Mouse (Mus musculus) thymus, postnatal 36 days (tissue): ENCODE results near the gene Kctd2.
A peak's percentile ranks its signal among the peaks of the same experiment; 100 is the strongest.
"Not testable (repeated sequence)": the region's sequence is repeated elsewhere in the genome, so short reads cannot be mapped to it uniquely, and the experiment has no call there.

Experiments
- DNase-seq, 2 experiments: peaks; one replicate each; pipeline ENCODE4 v3.0.0; 2022; ENCODE audit warnings: mixed read lengths in 2 of 2

The Kctd2 gene

DNA sequence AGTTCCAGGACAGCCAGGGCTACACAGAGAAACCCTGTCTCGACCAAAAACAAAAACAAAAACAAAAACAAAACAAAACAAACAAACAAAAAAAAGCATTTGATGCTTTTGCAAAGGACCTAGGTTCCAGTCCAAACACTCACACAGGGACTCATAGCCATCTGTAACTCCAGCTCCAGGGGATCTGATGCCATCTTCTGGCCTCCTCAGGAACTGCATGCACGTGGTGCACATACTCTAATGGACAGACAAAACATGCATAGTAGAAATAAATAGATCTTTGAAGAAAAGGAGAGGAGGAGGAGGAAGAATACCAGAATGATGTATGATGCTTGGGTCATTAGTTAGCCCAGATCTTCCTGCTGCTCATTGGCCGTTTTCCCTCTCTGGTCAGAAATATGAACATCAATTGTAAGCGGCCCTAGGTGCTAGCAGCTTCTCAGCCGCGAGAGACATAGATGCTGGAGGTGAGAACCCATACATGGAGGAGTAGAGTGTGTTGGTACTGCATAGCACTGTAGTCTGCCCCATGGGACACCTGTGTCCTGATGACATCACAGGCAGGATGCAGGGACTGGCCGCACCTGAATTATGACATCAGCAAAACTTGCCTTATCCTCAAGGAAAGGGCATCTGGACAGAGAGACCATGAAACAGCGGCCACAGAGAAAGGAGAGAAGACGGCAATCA is 20.1 kb downstream of the Kctd2 start, which contains the start of gene Trim80:
Trim80 (plus strand) TSS at position 640 of the 690 bp plus-strand sequence.
- no peak for DNase-seq

- DNase-seq: peak in 1 of 2 experiments; percentile 68
Measured at GRCm38 (mm10) chr11:115441417-115441816, 21.5 kb downstream of the Kctd2 start.

DNA sequence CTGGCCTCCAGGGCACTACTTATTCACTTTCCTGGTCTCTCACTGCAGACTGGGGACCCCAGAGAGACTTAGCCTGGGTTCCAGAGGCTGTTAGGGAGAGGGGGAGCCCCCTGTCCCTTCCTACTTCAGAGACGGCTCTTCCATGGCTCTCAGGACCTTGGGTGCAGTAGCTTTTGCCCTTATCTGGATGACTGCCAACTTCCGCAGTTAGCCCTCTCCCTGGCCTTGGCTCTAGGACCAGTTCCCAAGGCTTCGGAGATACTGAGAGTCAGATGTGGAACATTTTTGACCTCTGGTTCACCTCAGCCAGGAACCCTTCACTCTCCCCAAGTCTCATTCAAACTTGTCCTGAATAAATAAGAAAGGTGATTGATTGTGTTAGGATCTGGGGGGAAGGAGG is 27.0 kb downstream of the Kctd2 start:
- DNase-seq: no peak

DNA sequence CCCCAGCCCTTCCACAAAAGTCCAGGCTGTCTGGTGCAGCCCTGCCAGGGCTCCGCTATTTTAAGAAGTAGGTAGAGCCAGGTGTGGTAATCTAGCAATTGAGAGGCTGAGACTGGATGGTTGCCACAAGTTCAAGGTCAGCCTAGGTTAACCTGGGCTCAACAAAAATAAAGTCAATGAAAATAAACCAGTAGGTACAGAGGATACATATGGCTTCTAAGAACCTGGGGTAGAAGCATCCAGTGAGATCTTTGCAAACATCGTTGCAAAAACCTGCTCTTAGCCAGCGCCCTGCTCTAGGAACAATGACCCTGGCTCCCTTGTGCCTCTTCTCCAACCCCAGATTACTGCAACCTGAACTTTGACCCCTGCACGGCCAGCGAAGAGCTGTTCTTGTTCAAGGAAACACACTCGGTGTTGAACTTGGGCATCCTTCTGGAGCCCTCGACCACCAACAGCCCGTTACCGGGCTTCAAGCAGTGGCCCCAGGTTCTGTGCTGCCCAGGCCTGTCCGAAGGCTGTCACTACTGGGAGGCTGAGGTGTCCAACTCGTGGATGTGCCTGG is 27.5 kb downstream of the Kctd2 start:
- DNase-seq: no peak

DNA sequence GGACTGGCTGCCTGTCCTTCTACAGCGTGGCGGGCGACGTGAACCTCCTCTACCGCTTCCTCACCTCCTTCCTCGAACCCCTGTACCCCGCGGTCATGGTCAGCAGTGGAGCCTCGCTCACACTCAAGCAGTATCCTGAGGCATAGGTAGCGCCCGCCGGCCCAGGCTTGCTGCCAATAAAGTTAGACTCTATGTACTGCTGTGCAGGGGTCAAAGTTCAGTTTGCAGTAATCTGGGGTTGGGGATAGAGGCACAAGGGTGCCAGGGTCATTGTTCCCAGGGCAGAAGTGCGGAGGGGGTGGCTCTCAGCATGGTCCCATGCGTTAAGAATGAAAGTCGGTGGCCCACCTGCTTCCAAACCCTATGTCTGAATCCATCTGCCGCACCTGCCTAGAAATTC is 28.1 kb downstream of the Kctd2 start:
- no peak for DNase-seq

DNA sequence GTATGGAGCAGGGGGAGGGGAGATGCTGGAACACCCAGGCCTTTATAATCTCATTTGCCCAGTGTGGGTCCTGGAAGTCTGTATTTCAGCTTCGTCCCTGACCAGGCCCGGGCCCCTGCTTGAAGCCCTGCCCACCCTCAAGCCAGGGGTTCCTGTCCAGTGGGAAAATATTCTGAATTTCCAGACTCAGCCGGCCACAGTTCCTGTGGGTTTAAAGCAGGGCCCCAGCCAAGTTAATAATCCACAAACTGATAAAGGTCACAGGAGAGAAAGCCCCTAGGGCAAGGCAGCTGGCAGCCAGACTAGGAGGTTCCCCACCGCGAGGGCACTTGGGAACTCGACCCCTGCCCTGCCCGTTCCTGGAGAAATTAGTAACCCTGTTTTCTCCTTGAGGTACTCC is 29.1 kb downstream of the Kctd2 start:
- DNase-seq: no peak

DNA sequence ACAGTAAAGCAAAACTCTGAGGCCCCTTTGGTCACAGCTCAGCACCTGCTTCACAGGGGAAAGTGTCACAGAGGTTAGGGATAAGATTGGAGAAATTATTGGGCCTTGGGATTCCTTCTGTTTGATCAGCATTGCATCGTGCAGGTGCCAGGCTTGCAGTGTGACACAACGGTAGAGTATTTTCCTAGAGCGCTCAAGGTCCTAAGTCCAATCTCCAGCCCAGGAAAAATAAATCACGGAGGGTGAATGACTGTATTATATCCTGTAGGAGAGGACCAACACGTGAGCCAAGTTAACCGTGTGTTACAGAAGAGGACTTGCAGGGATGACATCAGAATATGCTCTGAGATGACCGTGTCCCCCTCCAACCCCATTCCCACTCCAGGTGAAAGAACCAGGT is 30.2 kb downstream of the Kctd2 start:
- no peak for DNase-seq

GRCm38 (mm10) chr11:115451781-115452241 is 31.9 kb downstream of the Kctd2 start:
- DNase-seq: peak; percentile 76 to 88

GRCm38 (mm10) chr11:115452281-115452860 is 32.4 kb downstream of the Kctd2 start:
- peak; percentile 52 to 53 for DNase-seq

- DNase-seq: peak; percentile 53 to 59
Measured at GRCm38 (mm10) chr11:115453306-115453705, 33.4 kb downstream of the Kctd2 start.

DNA sequence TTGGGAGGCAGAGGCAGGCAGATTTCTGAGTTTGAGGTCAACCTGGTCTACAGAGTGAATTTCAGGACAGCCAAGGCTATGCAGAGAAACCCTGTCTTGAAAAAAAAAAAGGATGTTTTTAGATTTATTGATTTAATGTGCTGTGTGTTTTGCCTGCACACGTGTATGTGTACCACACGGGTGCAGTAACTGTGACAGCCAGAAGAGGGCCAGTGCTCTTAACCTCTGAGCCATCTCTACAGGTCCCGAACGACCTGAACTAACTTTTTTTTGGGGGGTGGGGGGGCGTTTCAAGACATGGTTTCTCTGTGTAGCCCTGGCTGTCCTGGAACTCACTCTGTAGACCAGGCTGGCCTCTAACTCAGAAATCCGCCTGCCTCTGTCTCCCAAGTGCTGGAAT is 34.9 kb downstream of the Kctd2 start:
- not testable (repeated sequence) for DNase-seq

DNA sequence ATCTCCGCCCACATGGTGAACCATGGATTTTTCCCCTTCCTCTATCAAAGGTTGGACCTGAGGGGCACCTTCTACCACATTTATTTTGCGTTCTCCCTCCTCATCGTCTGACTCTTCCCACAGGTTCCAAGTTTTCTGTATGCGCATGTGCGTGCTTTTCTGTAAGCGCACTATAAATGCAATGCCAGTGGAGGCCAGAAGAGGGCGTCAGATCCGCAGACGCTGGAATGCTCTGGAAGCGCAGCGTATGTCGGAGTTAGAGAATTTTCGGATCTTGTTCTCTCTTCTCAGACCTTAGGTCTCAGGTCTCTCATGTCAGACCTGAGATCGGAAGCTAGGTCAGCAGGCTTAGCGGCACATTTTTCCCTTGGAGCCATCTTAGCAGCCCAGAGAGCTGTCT is 35.7 kb downstream of the Kctd2 start:
- DNase-seq: no peak

GRCm38 (mm10) chr11:115456182-115456581 is 36.3 kb downstream of the Kctd2 start:
- no peak for DNase-seq

- peak in 1 of 2 experiments; percentile 30 for DNase-seq
Measured at GRCm38 (mm10) chr11:115457405-115457804, 37.5 kb downstream of the Kctd2 start.

DNA sequence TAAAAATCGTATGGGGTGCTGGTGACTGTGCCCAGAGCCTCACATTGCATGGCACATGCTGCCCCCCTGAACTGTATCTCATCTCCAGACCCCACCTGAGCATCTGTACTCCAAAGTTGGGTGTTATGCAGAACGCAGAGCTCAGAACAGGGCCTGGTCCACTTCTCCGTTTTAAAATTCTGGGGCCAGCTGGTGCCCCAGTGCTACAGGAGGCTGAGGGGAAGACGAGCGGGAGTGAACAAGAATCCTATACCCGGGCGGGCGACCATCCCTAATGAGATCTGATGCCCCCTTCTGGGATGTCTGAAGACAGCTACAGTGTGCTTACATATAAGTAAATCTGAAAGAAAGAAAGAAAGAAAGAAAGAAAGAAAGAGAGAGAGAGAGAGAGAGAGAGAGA is 41.0 kb downstream of the Kctd2 start:
- peak in 1 of 2 experiments; percentile 57 for DNase-seq

GRCm38 (mm10) chr11:115461846-115462242 is 41.9 kb downstream of the Kctd2 start:
- DNase-seq: peak; percentile 65 to 80

DNA sequence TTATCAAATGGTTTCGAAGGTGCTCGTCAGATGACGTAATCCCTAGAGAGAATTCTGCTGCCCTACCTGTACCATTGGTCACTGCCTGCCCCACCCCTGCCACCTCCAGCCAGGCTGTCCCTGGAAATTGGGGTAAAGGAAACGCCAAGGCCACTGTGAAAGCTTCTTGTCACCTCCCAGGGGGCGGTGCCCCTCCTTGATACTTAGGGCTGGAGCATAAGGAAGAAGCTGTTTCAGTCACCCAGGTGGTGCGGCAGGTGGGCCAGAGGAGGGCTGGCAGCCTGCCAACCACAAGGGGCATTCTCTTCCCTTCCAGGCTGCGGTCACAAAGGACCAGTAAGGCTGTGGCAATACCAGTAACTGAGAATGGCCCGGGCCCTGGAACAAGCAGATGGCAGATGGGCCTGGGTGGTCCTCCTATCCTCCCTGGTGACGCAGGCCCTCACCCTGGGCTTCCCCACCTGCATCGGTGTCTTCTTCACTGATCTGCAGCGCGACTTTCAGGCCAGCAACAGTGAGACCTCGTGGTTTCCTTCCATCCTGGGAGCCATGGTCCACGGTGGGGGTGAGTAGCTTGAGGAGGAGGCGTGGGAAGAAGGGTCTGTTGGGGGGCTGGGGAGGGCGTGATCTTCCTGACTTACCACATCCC is 42.4 kb downstream of the Kctd2 start, which contains the start of gene Slc16a5:
Slc16a5 (plus strand) TSS at position 232 of the 649 bp plus-strand sequence.
- DNase-seq: peak; percentile 83 to 89

DNA sequence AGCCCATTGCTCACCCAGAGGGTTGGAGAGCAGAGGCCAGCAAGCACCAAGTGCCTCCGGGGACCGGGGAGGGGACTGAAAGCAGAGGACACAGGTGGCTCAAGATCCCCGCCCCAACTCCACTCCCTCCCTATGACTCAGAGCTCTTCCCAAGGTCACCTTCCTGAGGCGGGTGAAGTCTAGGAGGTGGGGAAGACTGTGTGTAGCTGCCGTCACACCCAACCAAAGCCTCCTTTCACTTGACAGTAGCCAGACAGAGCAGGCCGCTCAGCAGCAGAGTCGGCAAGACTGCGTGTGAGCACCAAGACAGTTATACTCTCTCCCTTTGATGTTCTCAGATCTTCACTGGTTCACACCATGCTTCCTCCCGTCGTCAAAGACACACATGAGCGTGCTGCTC is 43.5 kb downstream of the Kctd2 start:
- peak; percentile 67 to 79 for DNase-seq

- DNase-seq: peak; percentile 61 to 65
Measured at GRCm38 (mm10) chr11:115464851-115465250, 44.9 kb downstream of the Kctd2 start.

DNA sequence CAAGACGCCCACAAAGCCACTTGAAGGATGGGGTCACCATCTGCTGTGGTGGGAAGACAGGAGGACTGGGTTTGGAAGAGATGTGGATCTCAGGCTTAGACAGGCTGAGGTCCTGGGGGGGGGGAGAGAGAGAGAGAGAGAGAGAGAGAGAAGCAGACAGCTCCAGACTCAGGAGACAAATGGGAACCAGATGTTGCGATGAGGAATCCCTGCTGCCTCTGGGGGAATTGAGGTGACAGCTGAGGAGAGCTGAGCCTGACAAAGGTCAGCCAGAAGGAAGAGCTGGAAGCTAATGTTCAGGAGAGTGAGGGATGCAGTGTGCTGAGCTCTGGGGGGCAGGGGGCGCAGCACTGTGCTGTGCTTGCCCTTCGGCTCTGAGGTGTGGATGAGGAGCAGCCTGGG is 47.3 kb downstream of the Kctd2 start:
- DNase-seq: no peak

DNA sequence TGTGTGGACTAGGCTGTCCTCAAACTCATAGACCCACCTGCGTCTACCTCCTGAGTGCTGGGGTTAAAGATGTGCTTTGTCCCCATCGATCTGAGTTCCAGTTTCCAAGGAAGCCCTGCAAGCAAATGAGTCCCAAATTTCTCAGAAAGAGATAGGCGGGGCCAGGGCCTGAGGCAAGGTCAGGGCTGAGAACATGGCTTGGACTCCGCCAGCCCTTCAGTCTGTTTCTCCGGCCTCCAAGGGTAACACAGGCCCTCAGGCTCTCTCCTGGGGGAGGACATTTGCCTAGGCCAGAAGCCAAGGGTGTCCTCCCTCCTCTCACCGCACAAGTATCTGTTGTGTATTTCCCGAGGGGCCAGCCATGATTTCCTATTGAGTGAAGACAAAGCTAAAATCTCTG is 52.3 kb downstream of the Kctd2 start:
- DNase-seq: no peak

GRCm38 (mm10) chr11:115473626-115474275 is 53.8 kb downstream of the Kctd2 start:
- DNase-seq: peak; percentile 93 to 97
